Mouse (Mus musculus) stomach, embryonic 16.5 days (tissue): ENCODE data around the gene Tomm70a. TPM values are rescaled to one million over a fixed set of nuclear protein-coding genes. Genes with fewer than 3 reads are reported as not detected.

Experiments
- ATAC-seq: fragments of 200-750 bp; cut with Nextera tagmentation; 2 replicates; pipeline ENCODE4 v1.8.0; 2017; ENCODE audit warnings: moderate number of reproducible peaks, moderate TSS enrichment; ENCODE audit not compliant: insufficient read depth, low FRiP score
- H3K27ac ChIP-seq: fragments of 300-500 bp; sonication (generic); 2 replicates; pipeline ENCODE4 v1.5.1; 2014; ENCODE audit warnings: low read length
- H3K27me3 ChIP-seq: fragments of 300-500 bp; sonication (generic); 2 replicates; pipeline ENCODE4 v1.6.1; 2014; ENCODE audit warnings: low read length, control low read depth, mixed read lengths; ENCODE audit not compliant: control insufficient read depth, insufficient read depth
- H3K36me3 ChIP-seq: fragments of 300-500 bp; sonication (generic); 2 replicates; pipeline ENCODE4 v1.6.1; 2014; ENCODE audit warnings: low read length; ENCODE audit not compliant: control insufficient read depth, insufficient read depth
- H3K4me1 ChIP-seq: fragments of 300-500 bp; sonication (generic); 2 replicates; pipeline ENCODE4 v1.6.1; 2014; ENCODE audit warnings: low read length, control low read depth, mixed read lengths; ENCODE audit not compliant: control insufficient read depth, insufficient read depth
- H3K4me2 ChIP-seq: fragments of 300-500 bp; sonication (generic); 2 replicates; pipeline ENCODE4 v1.6.1; 2014; ENCODE audit warnings: low read depth, low read length, mixed read lengths
- H3K4me3 ChIP-seq: fragments of 300-500 bp; sonication (generic); replicated peaks from 2 replicates; pipeline ENCODE4 v1.5.1; 2014; ENCODE audit warnings: mild to moderate bottlenecking, low read length
- H3K9ac ChIP-seq: fragments of 300-500 bp; sonication (generic); 2 replicates; pipeline ENCODE4 v1.6.1; 2014; ENCODE audit warnings: low read length
- H3K9me3 ChIP-seq: fragments of 300-500 bp; sonication (generic); replicated peaks from 2 replicates; pipeline ENCODE4 v1.6.1; 2016; ENCODE audit warnings: low read length, control low read depth; ENCODE audit not compliant: control insufficient read depth
- WGBS: fragments of 180-500 bp; shearing (Covaris S2); extraction: QIAGEN DNeasy Blood & Tissue Kit; methylation state at CpG from one replicate; pipeline ENCODE4 v1.1.7; 2014; 5-methylcytosine and 5-hydroxymethylcytosine counted together
- polyA plus RNA-seq: library from polyadenylated mRNA; unstranded; fragments of >200 nt; fragmentation: Nextera tagmentation; extraction: Ambion mirVana; gene quantifications from 2 replicates; pipeline ENCODE4 v1.2.1, GENCODE M21; 2015

Tomm70a gene
- polyA plus RNA-seq, 1 experiment from 2014 or later: 31.5 TPM

GRCm38 (mm10) chr16:57175751-57176150, 54.2 kb downstream of the Tomm70a start:
- no peak for ATAC-seq
- peaks cover 13% of the 10 kb centered on the region; the same call in 1 of the 2 replicates for H3K36me3 ChIP-seq

GRCm38 (mm10) chr16:57176276-57176675, 54.8 kb downstream of the Tomm70a start:
- WGBS: 87% methylated on average over 7 of the region's 7 CpGs
- peaks cover 9% of the 10 kb centered on the region; the same call in 1 of the 2 replicates for H3K36me3 ChIP-seq
- no peak overlapping the region for H3K4me2 ChIP-seq

More at GRCm38 (mm10) chr16:57175751-57176150, 54.2 kb downstream of the Tomm70a start:
- WGBS: 73% methylated on average over 2 of the region's 2 CpGs
- H3K4me1 ChIP-seq: no peaks in the 10 kb centered on the region
- no peak overlapping the region for H3K9ac ChIP-seq
- H3K9me3 ChIP-seq: no peaks in the 10 kb centered on the region
- H3K4me3 ChIP-seq: no peak overlapping the region
- no peak overlapping the region for H3K27ac ChIP-seq
- no peak overlapping the region for H3K4me2 ChIP-seq
- H3K27me3 ChIP-seq: no peaks in the 10 kb centered on the region

GRCm38 (mm10) chr16:57177254-57177653, 55.8 kb downstream of the Tomm70a start:
- Histone ChIP-seq H3K36me3 (peaks cover 6% of the 10 kb centered on the region; the same call in 1 of the 2 replicates), H3K27ac (no peak overlapping the region), H3K9me3 (no peaks in the 10 kb centered on the region), H3K27me3 (no peaks in the 10 kb centered on the region), H3K9ac (no peak overlapping the region), H3K4me3 (no peak overlapping the region), H3K4me2 (no peak overlapping the region), H3K4me1 (no peaks in the 10 kb centered on the region)
- no peak for ATAC-seq
- 70% methylated on average over 2 of the region's 2 CpGs for WGBS

More at GRCm38 (mm10) chr16:57176276-57176675, 54.8 kb downstream of the Tomm70a start:
- H3K4me3 ChIP-seq: no peak overlapping the region
- no peak for ATAC-seq
- no peaks in the 10 kb centered on the region for H3K9me3 ChIP-seq
- no peak overlapping the region for H3K27ac ChIP-seq
- no peak overlapping the region for H3K9ac ChIP-seq
- H3K4me1 ChIP-seq: no peaks in the 10 kb centered on the region
- H3K27me3 ChIP-seq: no peaks in the 10 kb centered on the region

- Histone ChIP-seq H3K27me3 (no peaks in the 10 kb centered on the region), H3K9me3 (no peaks in the 10 kb centered on the region), H3K4me1 (no peaks in the 10 kb centered on the region), H3K36me3 (peaks cover 8% of the 10 kb centered on the region), H3K4me3 (no peak overlapping the region), H3K9ac (no peak overlapping the region), H3K27ac (no peak overlapping the region), H3K4me2 (no peak overlapping the region)
- ATAC-seq: no peak
- 88% methylated on average over 10 of the region's 10 CpGs for WGBS
These were observed 56.2 kb downstream of the Tomm70a start for GRCm38 (mm10) chr16:57177664-57178063.

- Histone ChIP-seq H3K9ac (no peak overlapping the region), H3K36me3 (peaks cover 13% of the 10 kb centered on the region), H3K9me3 (no peaks in the 10 kb centered on the region), H3K4me2 (no peak overlapping the region), H3K4me1 (no peaks in the 10 kb centered on the region), H3K27ac (no peak overlapping the region), H3K4me3 (no peak overlapping the region), H3K27me3 (no peaks in the 10 kb centered on the region)
- ATAC-seq: peak; percentile 47; the same call in 1 of the 2 replicates
- 79% methylated on average over 11 of the region's 11 CpGs for WGBS
These were observed 59.7 kb downstream of the Tomm70a start for GRCm38 (mm10) chr16:57181180-57181579.

DNA sequence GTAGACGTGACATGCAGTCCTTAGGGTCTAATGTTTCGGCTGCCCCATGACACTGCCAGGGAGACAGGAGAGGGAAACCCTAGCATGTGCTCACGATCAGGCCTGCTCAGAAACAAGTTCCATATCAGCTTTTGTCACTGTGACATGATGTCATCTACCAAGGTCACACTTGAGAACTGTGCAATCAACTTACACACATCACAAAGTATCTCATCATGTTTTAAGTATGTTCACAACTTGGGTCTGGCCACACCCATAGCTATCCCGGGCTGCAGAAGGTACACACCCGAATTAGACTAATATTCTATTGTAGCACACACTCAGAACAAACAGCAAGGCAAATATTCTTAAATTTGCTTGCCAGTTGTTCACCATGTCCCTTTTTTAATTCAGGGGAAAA, 60.5 kb downstream of the Tomm70a start:
- Histone ChIP-seq H3K27ac (no peak overlapping the region), H3K4me3 (no peak overlapping the region), H3K4me2 (no peak overlapping the region), H3K4me1 (no peaks in the 10 kb centered on the region), H3K9ac (no peak overlapping the region), H3K9me3 (no peaks in the 10 kb centered on the region), H3K27me3 (no peaks in the 10 kb centered on the region), H3K36me3 (peaks cover 13% of the 10 kb centered on the region)
- 79% methylated on average over 5 of the region's 5 CpGs for WGBS
- ATAC-seq: no peak

DNA sequence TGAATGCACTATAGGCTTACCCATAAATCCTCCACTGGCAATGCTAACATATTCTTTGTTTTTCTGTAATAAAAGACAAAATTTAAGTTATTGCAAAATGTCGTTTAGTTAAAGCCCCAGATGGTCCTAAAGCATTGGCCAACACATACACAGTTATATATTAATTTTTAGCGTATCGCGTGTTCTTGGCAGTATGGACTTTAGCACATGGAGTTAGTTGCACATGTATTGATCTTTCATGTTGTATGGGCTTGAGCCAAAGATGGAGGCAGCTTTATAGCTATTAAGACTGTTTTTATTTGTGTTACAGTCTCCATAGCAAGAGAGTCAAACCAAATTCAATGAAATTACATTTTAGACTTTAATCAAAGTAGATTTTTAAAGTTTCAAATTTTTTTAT, 65.1 kb downstream of the Tomm70a start:
- Histone ChIP-seq H3K9me3 (no peaks in the 10 kb centered on the region), H3K4me3 (no peak overlapping the region), H3K27me3 (no peaks in the 10 kb centered on the region), H3K9ac (no peak overlapping the region), H3K27ac (no peak overlapping the region), H3K4me1 (no peaks in the 10 kb centered on the region), H3K4me2 (no peak overlapping the region), H3K36me3 (peaks cover 7% of the 10 kb centered on the region)
- no peak for ATAC-seq
- 94% methylated on average over 4 of the region's 4 CpGs for WGBS

GRCm38 (mm10) chr16:57189493-57189892, 68.0 kb downstream of the Tomm70a start:
- Histone ChIP-seq H3K4me3 (no peak overlapping the region), H3K9ac (no peak overlapping the region), H3K4me2 (no peak overlapping the region), H3K27ac (no peak overlapping the region), H3K4me1 (no peaks in the 10 kb centered on the region), H3K36me3 (peaks cover 4% of the 10 kb centered on the region; the same call in 1 of the 2 replicates), H3K9me3 (no peaks in the 10 kb centered on the region), H3K27me3 (no peaks in the 10 kb centered on the region)
- ATAC-seq: no peak
- 84% methylated on average over 2 of the region's 2 CpGs for WGBS

DNA sequence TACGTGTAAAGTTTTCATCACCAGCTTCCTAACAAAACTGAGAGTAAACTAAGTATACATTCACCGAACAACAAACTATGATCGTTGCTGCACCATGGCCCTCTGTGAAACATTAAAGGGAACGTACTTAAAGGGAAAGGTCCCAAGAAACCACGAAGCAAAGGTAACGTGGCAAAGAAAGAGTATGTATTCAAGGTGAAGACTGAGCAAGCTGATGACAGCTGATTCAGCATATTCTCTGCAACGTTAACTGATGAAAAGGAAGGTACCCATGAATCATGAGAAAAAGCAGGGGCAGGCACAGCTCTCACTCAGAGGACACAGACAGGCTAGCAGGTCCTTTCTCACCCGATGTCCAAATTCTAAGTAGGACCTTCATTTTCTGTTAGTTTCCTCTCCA, 68.9 kb downstream of the Tomm70a start:
- no peak for ATAC-seq
- H3K36me3 ChIP-seq: peaks cover 8% of the 10 kb centered on the region; the same call in 1 of the 2 replicates
- no peak overlapping the region for H3K4me2 ChIP-seq
- H3K9ac ChIP-seq: no peak overlapping the region
- no peaks in the 10 kb centered on the region for H3K9me3 ChIP-seq
- no peaks in the 10 kb centered on the region for H3K4me1 ChIP-seq
- H3K4me3 ChIP-seq: no peak overlapping the region
- 89% methylated on average over 8 of the region's 8 CpGs for WGBS
- no peaks in the 10 kb centered on the region for H3K27me3 ChIP-seq
- no peak overlapping the region for H3K27ac ChIP-seq
